Mouse (Mus musculus): ENCODE measurements at regions not wholly inside any gene's neighbourhood (a gene's known extent, or its start where the extent isn't known, plus 50 kb on each side); places are given as distances from the start of the nearest gene placed in this dataset.

DNA sequence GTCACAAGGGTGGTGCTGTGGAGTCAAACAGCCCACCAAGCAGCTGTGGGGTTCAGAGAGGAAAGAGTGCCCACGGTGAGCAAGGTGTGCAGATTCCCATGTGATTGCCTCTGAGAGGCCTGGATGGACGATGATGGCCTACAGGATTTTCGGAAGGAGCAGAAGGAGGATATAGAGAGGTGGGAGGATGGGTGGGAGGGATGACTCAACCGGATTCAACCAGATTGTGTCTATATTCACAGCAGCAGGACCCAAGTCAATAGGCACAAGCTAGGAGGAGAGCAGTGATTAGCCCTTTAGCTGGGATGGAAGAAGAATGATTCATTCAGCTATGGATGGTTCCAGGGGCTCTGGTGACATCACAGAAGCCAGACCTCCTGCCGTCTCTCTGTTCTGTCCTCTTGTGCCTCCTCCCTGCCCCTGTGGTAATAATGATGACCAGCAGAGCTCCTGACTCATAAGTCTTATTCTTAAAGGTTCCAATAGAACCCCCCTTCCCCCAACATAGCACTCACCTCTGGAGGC, 82.6 kb upstream of the Stx16 start:
- ATAC-seq (replicated peaks; ENCODE audit: poor library complexity), result no peak

DNA sequence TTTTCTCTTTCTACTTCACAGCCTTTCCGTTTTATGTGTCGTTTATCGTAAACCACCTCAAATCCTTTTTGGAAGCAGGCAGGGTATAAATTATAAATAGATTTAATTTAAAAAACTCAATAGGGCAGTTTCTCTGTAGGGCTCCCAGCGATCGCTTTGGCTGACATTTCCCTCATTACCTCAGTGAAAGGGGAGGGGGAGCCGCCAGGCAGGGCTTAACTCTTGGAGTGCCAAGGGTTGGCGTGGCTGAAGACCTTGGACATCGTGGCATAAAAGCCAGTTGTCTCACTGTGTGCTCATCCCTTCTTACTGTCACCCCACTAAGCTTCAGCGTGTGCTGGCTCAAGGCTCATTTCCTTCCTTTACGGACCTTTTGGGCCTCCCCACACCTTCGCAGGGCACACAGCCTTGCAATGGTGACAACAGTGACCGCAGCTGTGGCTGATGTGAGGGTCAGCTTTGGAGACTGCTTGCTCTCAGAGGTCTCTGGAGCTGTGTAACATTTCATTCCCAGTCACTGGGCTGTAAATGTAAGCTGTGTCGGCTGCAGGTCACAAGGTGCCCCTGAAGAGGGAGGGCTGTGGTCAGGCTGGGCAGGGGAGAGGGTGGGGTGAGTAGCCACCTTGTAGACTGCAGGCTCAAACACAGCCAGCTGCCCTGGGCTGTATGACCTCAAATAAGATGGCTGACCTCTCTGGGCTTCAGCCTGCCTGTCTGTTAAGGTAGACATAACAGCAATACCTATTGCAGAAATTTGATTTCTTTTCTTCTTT, 81.6 kb upstream of the Stx16 start:
- ATAC-seq (replicated peaks; ENCODE audit: poor library complexity), result no peak

DNA sequence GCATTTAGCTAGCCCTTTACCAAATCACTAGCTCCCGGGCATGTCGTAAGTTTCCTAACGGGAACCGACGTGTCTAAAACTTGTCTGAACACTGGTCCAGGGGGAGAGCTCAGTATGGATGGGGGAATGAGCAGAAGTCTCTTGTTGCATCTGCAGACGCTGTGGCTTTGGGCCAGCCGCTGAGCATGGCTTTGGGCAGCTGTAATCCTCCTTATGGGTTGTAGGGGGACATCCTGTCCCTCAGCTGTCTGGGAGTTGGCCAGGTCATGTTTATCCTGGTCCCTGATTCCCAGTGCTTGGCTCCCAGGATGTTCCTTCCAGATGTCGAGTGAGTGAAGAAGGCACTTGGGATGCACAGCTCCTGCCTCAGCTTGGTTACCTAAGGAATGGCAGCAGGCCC, 71.4 kb upstream of the Stx16 start:
- no peak for ATAC-seq (replicated peaks; ENCODE audit: poor library complexity)

DNA sequence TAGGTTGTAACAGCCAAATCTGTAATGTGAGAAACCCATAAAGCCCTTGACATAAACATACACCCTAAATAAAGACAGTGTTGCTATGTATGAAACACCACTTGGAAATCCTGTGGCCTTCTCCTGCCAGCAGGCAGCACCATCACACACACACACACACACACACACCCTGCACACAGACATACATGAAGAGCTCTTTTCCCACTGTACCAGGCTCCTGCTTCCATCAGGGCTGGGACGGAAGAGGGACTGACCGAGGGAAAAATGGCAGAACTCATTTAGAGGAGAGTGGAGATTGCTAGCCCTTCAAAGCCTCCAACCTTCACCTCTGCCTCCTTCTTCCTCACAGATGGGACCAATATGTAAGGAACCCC, 68.1 kb upstream of the Stx16 start:
- no peak for ATAC-seq (replicated peaks; ENCODE audit: poor library complexity)

DNA sequence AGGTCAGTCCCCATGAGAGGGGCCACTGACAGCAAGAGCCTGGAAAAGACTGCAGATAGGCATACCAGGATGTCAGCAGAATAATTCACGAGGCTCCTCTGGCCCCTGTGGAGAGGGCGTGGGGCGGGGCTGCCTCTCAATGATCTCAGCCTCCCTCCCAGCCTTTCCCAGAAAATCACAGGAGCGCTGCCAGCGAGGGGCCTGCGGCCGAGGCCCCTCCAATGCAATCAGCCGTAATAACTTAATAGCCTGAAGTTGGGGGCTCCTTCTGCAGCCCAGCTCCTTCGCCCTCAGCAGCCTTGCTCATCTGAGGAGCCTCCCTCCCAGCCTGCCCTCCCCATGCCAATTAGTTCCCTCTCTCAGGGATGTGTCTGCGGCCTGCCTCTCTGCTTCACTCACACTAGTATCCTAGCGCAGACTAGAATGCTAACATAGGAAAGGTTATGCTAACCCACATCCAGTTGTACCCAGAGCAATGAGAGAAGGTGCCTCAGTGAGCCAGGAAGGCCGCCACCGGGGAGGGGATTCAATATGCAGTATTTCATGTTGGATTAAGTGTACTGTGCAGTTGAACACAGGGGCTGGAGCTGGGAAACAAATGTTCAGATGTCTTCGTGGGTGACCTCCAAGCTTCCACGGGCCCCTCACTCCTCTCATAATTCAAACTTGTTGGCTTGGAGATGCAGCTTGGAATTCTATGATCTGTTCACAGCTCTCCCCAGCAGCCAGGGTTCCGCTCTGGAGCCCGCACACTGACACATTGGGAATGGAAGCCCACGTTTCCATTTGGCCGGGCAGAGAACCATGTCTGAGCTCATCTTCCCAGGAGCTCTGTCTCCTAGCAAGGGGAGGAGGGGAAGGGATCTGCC, 67.5 kb upstream of the Stx16 start:
- no peak for ATAC-seq (replicated peaks; ENCODE audit: poor library complexity)

DNA sequence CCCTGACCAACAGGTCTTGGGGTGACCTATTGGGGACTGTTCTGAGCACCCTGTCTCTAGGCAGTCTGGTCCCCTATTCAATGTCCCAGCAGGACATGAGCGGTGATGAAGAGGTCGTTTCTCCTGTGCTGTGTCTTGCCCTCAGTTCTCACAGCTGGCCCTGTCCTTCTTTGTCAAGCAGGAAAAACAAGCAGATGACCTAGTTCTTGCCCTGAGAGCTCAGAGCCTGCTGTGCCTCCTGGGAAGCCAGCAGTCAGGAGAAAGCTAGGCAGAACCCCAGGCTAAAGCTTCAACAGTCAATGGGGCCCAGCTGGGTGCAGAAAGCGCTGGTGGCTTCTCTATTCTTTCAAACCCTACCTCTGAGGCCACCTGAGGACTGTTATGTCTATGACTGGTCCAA, 66.1 kb upstream of the Stx16 start:
- ATAC-seq (replicated peaks; ENCODE audit: poor library complexity), result no peak

DNA sequence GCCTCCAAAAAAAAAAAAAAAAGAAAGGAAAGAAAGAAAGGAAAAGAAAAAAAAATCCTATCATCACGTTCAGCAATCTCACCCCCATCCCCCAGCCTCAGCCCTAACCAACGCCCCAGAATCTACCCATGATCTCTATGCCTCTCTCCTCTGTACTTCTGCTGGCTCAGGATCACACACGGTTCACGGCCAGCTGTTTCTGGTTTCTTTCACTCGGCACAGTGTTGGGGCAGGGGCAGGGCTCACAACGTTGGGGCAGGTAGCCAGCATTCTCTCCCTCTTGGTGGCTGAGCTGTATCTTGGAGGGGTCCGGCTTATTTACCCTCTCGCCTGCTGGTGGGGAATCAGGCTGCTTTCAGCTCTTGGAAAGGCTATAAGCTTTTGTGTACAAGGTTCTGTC, 64.7 kb upstream of the Stx16 start:
- no peak for ATAC-seq (replicated peaks; ENCODE audit: poor library complexity)

DNA sequence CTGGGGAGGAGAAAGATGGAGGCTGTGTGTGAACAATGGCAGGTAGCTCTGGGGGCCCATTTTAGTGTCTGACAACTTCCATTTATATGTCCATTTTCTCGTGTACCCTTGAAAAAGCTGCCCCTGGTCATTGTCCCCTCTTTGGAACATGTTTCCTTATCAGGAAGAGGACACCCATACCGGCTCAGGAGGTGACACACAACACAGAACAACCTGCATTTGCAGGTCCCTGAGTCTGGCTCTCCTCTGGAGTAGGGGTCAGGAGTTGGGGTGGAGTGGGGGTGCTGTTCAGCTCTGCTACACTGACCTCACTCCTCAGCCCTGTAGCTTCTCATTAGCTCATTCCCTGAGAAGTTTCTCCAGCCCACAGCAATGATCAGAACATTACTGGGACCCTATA, 61.7 kb upstream of the Stx16 start:
- ATAC-seq (replicated peaks; ENCODE audit: poor library complexity), result no peak

DNA sequence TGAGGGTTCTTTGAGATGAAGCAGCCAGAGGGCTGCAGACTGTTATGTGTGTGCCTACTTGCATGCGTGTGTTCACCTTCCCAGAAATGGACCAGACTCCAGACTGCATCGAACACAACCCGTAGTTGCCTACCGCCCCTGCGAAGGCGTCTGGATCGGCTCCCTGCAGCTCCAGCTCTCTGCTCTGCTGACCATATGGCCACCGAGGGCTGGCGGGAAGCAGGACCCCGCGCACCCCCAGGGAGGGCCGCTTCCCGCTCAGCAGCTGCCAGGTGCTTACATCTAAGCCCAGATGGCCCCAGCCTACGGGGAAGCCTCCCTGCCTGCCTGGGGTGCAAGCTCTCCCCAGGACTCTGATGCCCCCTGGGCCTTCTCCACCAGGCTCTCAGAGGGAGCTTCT, 60.8 kb upstream of the Stx16 start:
- no peak for ATAC-seq (replicated peaks; ENCODE audit: poor library complexity)

DNA sequence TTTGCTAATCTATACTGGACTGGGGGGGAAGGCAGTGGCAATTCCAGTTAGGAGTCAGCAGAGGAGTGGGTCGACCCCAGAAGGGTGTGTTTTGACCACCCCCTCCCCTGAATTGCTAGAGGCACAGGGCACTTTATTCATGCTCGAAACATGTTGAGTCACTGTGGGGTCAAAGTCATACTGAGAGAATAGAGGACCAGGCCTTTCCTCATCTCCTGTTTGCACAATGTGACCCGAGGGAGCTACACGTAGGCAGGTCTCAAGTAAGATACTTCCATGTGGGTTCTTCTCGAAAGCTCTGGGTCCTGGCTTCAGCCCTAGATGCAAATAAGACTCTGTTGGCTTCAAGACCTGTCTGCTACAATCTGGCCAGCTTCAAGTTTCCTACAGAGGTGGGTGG, 60.0 kb upstream of the Stx16 start:
- peak; percentile 44 for ATAC-seq (replicated peaks; ENCODE audit: poor library complexity)

DNA sequence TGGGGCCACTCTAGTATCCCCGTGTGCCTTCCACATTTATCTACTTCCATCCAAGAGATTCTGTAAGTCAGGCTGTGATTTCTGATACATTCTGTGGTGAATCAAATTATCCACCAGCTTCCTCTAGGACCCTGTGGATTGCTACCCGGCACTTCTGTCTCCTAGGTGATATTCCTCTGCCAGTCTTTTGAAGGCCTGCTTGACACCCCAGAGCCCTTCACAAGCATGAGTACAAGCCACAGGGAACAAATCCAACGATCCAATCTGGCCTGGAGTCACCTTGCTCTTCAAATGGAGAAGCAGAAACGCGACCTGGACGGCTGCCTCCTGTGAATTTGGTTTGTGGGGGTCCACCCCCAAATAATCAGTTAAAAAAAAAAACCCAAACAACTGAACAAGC, 59.1 kb upstream of the Stx16 start:
- ATAC-seq (replicated peaks; ENCODE audit: poor library complexity), result no peak

DNA sequence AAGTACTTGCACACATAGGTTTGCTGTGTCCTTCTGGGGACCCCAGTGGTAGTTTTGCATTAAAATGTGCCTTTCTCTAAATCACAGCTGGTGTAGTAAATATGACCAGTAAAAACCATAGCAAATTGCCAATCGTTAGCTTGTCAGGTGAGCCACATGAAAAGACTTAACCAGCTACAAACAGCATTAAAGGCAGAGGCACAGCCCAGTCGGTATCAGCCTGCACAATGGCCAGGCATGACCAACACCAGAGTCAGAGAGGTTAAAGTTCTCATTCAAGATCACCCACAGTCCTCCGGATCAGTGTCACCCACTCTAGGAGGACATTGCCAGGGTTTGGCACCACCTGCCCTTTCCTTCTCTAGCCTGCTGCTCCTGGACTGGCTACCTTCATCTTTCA, 58.5 kb upstream of the Stx16 start:
- ATAC-seq (replicated peaks; ENCODE audit: poor library complexity), result no peak

DNA sequence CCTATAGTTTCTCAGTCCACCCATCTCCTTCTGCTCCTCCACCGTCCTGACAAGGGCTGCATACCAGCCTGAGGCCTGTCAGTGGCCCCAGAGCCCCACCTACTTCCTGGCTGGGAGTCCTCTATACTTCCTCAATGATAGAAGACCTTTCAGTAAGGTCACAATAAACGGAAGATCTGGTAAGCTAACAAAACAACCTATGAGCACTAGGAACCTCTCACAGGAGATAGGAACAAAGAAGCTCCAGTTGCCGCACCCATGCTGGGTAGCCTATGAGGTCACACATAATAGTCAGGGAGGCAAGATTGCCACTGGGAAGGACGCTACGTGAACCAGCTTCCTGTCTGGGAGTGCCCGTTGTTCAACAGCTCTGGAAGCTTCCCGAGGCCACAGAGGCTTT, 58.1 kb upstream of the Stx16 start:
- peak; percentile 90 for ATAC-seq (replicated peaks; ENCODE audit: poor library complexity)

DNA sequence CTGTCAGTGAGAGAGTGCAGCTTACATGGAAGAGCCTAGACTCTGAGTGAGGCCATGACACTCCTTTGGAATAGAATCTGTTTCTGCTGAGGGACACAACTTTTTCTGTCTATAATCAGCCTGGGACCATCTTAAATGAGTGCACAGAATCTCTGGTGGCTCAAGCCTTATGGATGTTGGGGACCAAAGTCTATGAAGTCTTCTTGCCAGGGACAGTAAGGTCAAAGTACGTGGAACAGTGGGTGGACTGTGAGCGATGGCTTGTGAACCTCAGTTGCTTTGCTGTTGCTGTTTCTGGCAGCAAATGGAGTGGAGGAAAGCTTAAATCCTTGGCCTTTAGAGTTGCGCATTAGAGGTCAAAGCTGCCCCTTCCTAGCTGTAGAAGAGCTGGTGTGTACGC, 57.1 kb upstream of the Stx16 start:
- ATAC-seq (replicated peaks; ENCODE audit: poor library complexity), result no peak

DNA sequence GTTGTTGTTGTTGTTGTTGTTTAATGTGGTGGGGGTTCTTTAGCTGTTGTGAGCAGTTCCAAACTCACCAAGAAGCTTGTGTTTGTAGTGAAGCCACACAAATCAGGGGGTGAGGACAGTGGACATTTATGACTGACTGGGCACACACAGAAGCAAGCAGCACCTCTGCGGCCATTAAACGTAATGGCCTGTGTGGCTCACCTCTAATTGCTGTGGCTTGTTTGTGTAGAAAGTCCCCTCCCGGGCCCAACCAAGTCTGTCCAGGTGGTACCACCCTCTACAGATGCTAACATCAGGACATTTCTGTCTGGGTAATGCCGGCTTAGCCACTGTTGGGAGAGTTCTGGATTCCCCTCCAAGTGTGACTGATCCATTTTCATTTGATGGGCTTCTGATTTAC, 56.1 kb upstream of the Stx16 start:
- no peak for ATAC-seq (replicated peaks; ENCODE audit: poor library complexity)

DNA sequence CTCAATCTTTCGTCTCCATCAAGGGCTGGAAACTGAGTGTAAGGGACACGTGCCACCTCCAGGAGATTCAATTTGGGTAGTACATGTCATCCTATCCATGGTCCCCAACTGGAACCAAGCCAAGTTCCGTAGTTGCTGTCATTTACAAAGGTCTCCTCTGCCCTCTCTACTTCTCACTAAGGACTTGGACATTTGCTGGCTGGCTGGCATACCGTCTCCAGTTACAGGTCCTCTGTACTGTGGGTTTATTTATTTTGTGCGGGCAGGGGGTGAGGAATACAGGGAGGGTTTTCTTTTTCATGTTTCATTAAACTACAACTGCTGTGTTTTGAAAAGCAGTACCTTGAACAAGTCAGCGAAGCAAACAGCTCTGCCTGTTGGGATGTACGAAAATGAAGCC, 55.7 kb upstream of the Stx16 start:
- ATAC-seq (replicated peaks; ENCODE audit: poor library complexity), result no peak

DNA sequence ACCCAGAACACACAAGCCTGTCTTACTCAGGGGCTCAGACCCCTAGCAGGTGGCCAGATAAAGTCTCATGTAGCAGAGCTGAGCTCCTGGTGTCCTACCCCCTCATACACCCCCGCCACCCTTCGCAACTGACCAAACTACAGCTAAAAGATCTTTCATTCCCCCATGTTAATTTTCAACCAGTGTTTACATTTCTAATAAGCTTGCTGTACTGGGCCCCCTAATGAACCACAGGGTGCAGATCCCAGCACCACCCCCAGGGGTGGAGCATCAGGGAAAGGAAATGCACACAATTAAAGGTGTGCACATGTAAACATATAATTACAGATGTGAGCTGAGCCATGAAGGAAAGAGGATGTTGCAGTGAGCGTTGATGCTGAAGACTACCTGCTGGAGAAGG, 54.6 kb upstream of the Stx16 start:
- ATAC-seq (replicated peaks; ENCODE audit: poor library complexity), result no peak

DNA sequence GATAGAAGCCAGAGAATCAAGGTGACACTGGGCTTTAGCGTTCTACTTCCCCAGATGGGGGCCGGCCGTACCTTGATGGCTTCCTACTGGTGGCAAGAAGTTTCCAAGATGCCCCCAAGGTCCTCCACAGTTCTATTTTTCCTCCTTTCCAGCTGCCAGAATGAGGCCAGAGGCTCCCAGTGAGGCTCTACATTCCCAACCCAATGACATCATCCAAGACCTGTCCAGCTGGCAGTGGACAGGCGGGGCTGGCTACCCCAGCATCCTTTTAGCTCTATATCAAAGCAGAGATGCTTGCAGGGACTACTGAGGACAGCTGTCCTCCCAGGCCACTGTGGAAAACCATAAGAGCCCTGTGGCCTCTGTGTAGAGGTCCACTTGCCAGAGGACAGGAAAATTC, 53.8 kb upstream of the Stx16 start:
- ATAC-seq (replicated peaks; ENCODE audit: poor library complexity), result no peak

DNA sequence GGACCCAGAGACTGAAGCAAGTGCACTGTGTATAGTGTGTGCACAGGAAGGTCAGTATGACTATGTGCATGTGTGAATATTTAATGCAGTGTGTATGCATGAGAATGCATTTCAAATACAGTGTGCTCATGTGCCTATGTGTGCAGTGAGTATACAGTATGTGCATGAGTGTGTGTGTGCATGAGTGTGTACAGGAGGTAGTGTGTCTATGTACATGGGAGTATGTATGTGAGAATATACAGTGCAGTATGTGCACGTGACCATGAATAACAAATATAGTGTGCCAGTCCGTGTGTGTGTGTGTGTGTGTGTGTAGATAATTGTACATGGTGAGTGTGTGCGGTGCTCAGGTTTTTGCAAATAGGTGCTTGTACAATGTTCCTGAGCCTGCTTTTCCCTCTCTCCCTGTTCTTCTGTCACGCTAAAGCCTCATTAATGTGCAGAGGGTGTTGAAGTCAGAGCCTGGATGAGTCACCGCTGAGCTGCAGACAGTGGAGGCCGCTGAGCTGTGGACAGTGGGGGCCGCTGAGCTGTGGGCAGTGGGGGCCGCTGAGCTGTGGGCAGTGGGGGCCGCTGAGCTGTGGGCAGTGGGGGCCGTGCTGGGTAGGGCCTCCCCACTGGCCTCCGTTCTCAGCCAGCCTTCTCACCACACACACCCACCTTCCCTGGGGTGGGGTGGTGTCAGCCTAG, 50.8 kb upstream of the Stx16 start:
- no peak for ATAC-seq (replicated peaks; ENCODE audit: poor library complexity)
